Mouse (Mus musculus) heart, embryonic 15.5 days (tissue): ENCODE results near the gene Mnat1. TPM values are rescaled to one million over a fixed set of nuclear protein-coding genes. Genes with fewer than 3 reads are reported as not detected.
A peak's percentile ranks its signal among the peaks of the same experiment; 100 is the strongest.

Experiments used
- ATAC-seq: fragments of 200-750 bp; cut with Nextera tagmentation; replicated peaks from 2 replicates; pipeline ENCODE4 v1.8.0; 2017; ENCODE audit warnings: low read depth, moderate TSS enrichment; ENCODE audit not compliant: insufficient number of reproducible peaks, insufficient read depth, low FRiP score
- H3K27ac ChIP-seq: fragments of 300-500 bp; sonication (generic); 2 replicates; pipeline ENCODE4 v1.5.1; 2015; ENCODE audit warnings: mild to moderate bottlenecking, inconsistent platforms
- H3K27me3 ChIP-seq: fragments of 300-500 bp; sonication (generic); 2 replicates; pipeline ENCODE4 v1.6.1; 2015; ENCODE audit warnings: inconsistent platforms
- H3K36me3 ChIP-seq: fragments of 300-500 bp; sonication (generic); 2 replicates; pipeline ENCODE4 v1.6.1; 2015; ENCODE audit warnings: mild to moderate bottlenecking, inconsistent platforms
- H3K4me1 ChIP-seq: fragments of 300-500 bp; sonication (generic); replicated peaks from 2 replicates; pipeline ENCODE4 v1.6.1; 2015; ENCODE audit warnings: inconsistent platforms
- H3K4me2 ChIP-seq: fragments of 300-500 bp; sonication (generic); 2 replicates; pipeline ENCODE4 v1.6.1; 2015; ENCODE audit warnings: inconsistent platforms, mild to moderate bottlenecking, moderate library complexity
- H3K4me3 ChIP-seq: fragments of 300-500 bp; sonication (generic); 2 replicates; pipeline ENCODE4 v1.5.1; 2015; ENCODE audit warnings: mild to moderate bottlenecking, inconsistent platforms
- H3K9ac ChIP-seq: fragments of 300-500 bp; sonication (generic); 2 replicates; pipeline ENCODE4 v1.6.1; 2015; ENCODE audit warnings: mild to moderate bottlenecking, inconsistent platforms
- H3K9me3 ChIP-seq: fragments of 300-500 bp; sonication (generic); replicated peaks from 2 replicates; pipeline ENCODE4 v1.6.1; 2016; ENCODE audit warnings: inconsistent platforms
- WGBS: fragments of 180-500 bp; shearing (Covaris S2); methylation state at CpG from one replicate; pipeline ENCODE4 v1.1.7; 2015; ENCODE audit warnings: mixed read lengths; 5-methylcytosine and 5-hydroxymethylcytosine counted together
- polyA plus RNA-seq: library from polyadenylated mRNA; unstranded; fragments of >200 nt; fragmentation: Nextera tagmentation; extraction: Ambion mirVana; gene quantifications from 2 replicates; pipeline ENCODE4 v1.2.1, GENCODE M21; 2015

Gene Mnat1
- polyA plus RNA-seq, 1 experiment from 2014 or later, result 17.7 TPM

GRCm38 (mm10) chr12:73241960-73242359 lies 118.4 kb downstream of the Mnat1 start:
- H3K27ac ChIP-seq, result no peak overlapping the region
- 68% methylated on average over 10 of the region's 10 CpGs for WGBS
- H3K9me3 ChIP-seq, result no peaks in the 10 kb centered on the region
- H3K4me3 ChIP-seq, result no peak overlapping the region
- H3K36me3 ChIP-seq, result no peaks in the 10 kb centered on the region
- 0 out of 2 replicates have a peak, but pooled peaks cover 4% of the 10 kb centered on the region for H3K4me1 ChIP-seq
- no peak overlapping the region for H3K9ac ChIP-seq
- no peak overlapping the region for H3K4me2 ChIP-seq
- no peak for ATAC-seq
- no peaks in the 10 kb centered on the region for H3K27me3 ChIP-seq

DNA sequence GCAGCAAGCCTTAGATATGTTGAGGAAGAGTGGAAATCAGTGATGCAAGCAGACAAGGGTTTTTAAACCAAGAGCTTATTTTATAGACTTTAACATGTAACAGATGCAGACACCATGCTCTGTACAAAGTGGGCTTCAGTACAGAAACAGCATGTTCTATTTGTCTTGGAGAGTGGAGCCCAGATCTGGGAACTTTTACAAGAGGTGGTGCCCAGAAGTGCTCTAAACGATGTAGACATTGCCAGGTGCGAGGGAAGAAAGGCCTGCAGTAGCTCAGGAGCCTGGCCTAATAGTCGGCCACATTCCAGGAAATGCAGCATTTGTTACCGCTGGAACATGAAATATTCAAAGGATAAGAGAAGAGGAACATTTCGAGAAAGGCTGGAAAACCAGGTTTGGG lies 122.2 kb downstream of the Mnat1 start:
- Histone ChIP-seq H3K4me2 (no peak overlapping the region), H3K9me3 (no peaks in the 10 kb centered on the region), H3K9ac (no peak overlapping the region), H3K4me3 (no peak overlapping the region), H3K27me3 (no peaks in the 10 kb centered on the region), H3K27ac (0 out of 2 replicates have a peak overlapping the region, but pooled peaks have one; percentile 20), H3K36me3 (no peaks in the 10 kb centered on the region), H3K4me1 (0 out of 2 replicates have a peak, but pooled peaks cover 4% of the 10 kb centered on the region)
- no peak for ATAC-seq
- 55% methylated on average over 5 of the region's 5 CpGs for WGBS

DNA sequence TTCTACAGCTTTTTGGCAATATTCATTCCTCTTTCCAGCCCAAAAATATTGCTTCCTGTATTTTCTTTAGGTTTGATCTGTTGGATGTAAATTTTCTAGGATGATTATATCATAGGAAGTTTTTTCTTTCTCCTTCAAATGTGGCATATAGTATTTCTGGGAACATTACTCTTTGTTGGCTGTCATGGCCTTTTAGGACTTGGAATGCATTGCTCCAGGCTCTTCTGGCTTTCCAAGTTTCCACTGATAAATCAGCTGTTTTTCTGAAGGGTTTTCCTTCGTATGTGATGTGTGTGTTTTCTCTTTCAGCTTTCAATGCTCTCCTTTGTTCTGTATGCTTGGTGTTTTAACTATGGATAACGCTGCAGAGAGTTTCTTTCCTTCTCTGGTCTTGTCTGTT lies 131.5 kb downstream of the Mnat1 start:
- ATAC-seq, result no peak
- Histone ChIP-seq H3K27ac (peak overlapping the region; percentile 45; the same call in 1 of the 2 replicates), H3K27me3 (no peaks in the 10 kb centered on the region), H3K4me3 (no peak overlapping the region), H3K4me2 (no peak overlapping the region), H3K9me3 (no peaks in the 10 kb centered on the region), H3K36me3 (no peaks in the 10 kb centered on the region), H3K4me1 (no peaks in the 10 kb centered on the region), H3K9ac (no peak overlapping the region)
- WGBS, result 47% methylated on average over 2 of the region's 2 CpGs

DNA sequence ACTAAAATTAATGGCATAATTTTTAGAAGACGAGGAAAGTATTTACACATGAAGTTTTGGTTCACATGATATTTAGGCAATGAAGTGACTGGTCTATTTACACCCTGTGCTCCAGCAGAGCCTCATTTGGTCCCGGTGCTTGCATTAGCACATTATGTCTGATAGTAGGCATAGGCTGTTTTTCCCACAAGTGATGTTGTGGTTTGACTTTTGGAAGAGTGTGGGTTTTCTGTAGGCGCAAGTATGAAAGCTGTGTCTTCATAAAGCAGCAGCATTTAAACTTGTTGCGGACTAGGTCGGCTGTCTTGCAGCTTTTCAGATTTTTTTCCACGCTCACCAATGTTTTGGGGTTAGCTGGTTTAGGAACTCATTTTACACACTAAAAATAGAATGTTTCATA lies 135.8 kb downstream of the Mnat1 start:
- H3K4me2 ChIP-seq, result no peak overlapping the region
- H3K27me3 ChIP-seq, result no peaks in the 10 kb centered on the region
- H3K9ac ChIP-seq, result no peak overlapping the region
- no peaks in the 10 kb centered on the region for H3K36me3 ChIP-seq
- ATAC-seq, result no peak
- no peak overlapping the region for H3K27ac ChIP-seq
- no peak overlapping the region for H3K4me3 ChIP-seq
- H3K4me1 ChIP-seq, result no peaks in the 10 kb centered on the region
- 92% methylated on average over 6 of the region's 6 CpGs for WGBS
- H3K9me3 ChIP-seq, result peaks cover 4% of the 10 kb centered on the region; the same call in 1 of the 2 replicates

- no peak overlapping the region for H3K27ac ChIP-seq
- no peaks in the 10 kb centered on the region for H3K36me3 ChIP-seq
- 88% methylated on average over 1 of the region's 1 CpGs for WGBS
- ATAC-seq, result no peak
- H3K9me3 ChIP-seq, result peaks cover 4% of the 10 kb centered on the region; the same call in 1 of the 2 replicates
- no peaks in the 10 kb centered on the region for H3K27me3 ChIP-seq
- no peaks in the 10 kb centered on the region for H3K4me1 ChIP-seq
- H3K4me2 ChIP-seq, result no peak overlapping the region
- H3K4me3 ChIP-seq, result no peak overlapping the region
- H3K9ac ChIP-seq, result no peak overlapping the region
Observed at GRCm38 (mm10) chr12:73260339-73260738, 136.8 kb downstream of the Mnat1 start.

GRCm38 (mm10) chr12:73265381-73265978 lies 142.0 kb downstream of the Mnat1 start:
- no peak for ATAC-seq
- Histone ChIP-seq H3K9me3 (peaks cover 4% of the 10 kb centered on the region; the same call in 1 of the 2 replicates), H3K4me3 (no peak overlapping the region), H3K4me1 (no peaks in the 10 kb centered on the region), H3K27me3 (no peaks in the 10 kb centered on the region), H3K36me3 (no peaks in the 10 kb centered on the region), H3K9ac (no peak overlapping the region), H3K27ac (no peak overlapping the region), H3K4me2 (no peak overlapping the region)
- WGBS, result 83% methylated on average over 3 of the region's 3 CpGs

DNA sequence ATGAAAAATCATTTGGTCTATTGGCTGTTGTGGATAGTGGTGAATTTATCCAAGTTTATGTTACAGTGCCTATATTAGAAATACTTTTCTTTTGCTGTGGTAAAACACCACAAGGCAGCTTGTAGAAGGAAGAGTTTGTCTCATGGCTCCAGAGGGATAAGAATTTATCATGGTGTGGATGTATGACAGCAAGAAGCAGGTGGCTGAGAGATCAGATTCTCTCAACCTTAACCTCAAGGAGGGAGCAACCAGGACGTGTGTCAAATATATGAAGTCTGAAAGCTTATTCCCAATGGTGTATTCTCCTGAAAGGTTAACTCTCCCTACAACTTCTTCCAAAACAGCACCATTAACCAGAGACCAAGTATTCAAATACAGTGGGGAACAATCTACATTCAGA lies 143.1 kb downstream of the Mnat1 start:
- WGBS, result 82% methylated on average over 1 of the region's 1 CpGs
- H3K27ac ChIP-seq, result no peak overlapping the region
- ATAC-seq, result no peak
- no peak overlapping the region for H3K9ac ChIP-seq
- H3K36me3 ChIP-seq, result no peaks in the 10 kb centered on the region
- H3K4me2 ChIP-seq, result no peak overlapping the region
- peaks cover 4% of the 10 kb centered on the region; the same call in 1 of the 2 replicates for H3K9me3 ChIP-seq
- H3K4me3 ChIP-seq, result no peak overlapping the region
- no peaks in the 10 kb centered on the region for H3K27me3 ChIP-seq
- no peaks in the 10 kb centered on the region for H3K4me1 ChIP-seq

DNA sequence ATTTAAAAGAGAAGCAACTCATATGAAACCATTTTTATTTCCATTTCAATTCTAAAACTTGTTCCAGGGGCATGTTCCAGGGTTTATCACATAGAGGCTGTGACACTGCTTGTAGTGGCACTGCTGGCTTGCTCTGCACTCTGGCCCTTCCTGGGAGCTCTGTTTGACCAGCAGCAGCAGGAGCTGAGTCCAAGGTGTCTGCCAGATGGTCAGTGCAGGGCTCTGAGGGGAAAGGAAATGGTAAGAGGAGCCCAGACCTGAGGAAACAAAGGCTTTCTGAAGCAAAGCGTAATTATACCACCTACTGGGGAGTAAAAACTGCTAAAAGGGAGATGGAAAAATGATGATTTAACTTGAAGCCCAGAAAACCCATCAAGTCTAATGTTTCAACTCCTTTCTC lies 145.0 kb downstream of the Mnat1 start:
- Histone ChIP-seq H3K4me1 (no peaks in the 10 kb centered on the region), H3K9ac (no peak overlapping the region), H3K27ac (no peak overlapping the region), H3K36me3 (no peaks in the 10 kb centered on the region), H3K4me2 (no peak overlapping the region), H3K9me3 (no peaks in the 10 kb centered on the region), H3K27me3 (no peaks in the 10 kb centered on the region), H3K4me3 (no peak overlapping the region)
- ATAC-seq, result no peak
- WGBS, result 82% methylated on average over 1 of the region's 1 CpGs

DNA sequence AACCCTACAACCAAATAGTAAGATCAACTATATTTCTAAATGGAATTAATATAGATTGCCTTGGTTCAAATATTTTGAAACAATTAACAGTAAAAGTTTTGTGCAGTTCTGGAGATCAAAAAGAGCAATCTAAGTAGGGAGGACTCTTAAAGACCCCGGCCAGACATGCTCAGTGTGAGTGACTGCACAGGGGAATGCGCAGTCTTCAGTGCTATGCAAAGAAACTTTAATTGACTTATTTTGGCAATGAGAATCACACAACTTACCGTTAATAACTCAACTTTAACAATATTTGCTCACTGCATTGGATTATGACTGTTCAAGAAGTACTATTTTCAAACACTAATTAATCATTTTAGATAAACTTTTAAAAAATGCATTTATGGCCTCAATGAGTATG lies 146.0 kb downstream of the Mnat1 start:
- WGBS, result 86% methylated on average over 3 of the region's 3 CpGs
- no peak for ATAC-seq

GRCm38 (mm10) chr12:73269933-73270332 lies 146.4 kb downstream of the Mnat1 start:
- no peaks in the 10 kb centered on the region for H3K4me1 ChIP-seq
- no peaks in the 10 kb centered on the region for H3K27me3 ChIP-seq
- no peaks in the 10 kb centered on the region for H3K9me3 ChIP-seq
- no peak overlapping the region for H3K9ac ChIP-seq
- H3K27ac ChIP-seq, result no peak overlapping the region
- no peak overlapping the region for H3K4me3 ChIP-seq
- H3K36me3 ChIP-seq, result peaks cover 4% of the 10 kb centered on the region; the same call in 1 of the 2 replicates
- ATAC-seq, result no peak
- WGBS, result 83% methylated on average over 4 of the region's 4 CpGs
- no peak overlapping the region for H3K4me2 ChIP-seq

More for the DNA sequence above, 146.0 kb downstream of the Mnat1 start:
- H3K4me1 ChIP-seq, result no peaks in the 10 kb centered on the region
- H3K9ac ChIP-seq, result no peak overlapping the region
- peaks cover 2% of the 10 kb centered on the region; the same call in 1 of the 2 replicates for H3K36me3 ChIP-seq
- no peak overlapping the region for H3K4me2 ChIP-seq
- no peaks in the 10 kb centered on the region for H3K9me3 ChIP-seq
- H3K4me3 ChIP-seq, result no peak overlapping the region
- H3K27ac ChIP-seq, result no peak overlapping the region
- H3K27me3 ChIP-seq, result no peaks in the 10 kb centered on the region

GRCm38 (mm10) chr12:73274921-73275320 lies 151.4 kb downstream of the Mnat1 start:
- H3K4me2 ChIP-seq, result no peak overlapping the region
- H3K27ac ChIP-seq, result no peak overlapping the region
- no peaks in the 10 kb centered on the region for H3K4me1 ChIP-seq
- no peak overlapping the region for H3K4me3 ChIP-seq
- ATAC-seq, result no peak
- WGBS, result 83% methylated on average over 3 of the region's 3 CpGs
- no peak overlapping the region for H3K9ac ChIP-seq
- H3K36me3 ChIP-seq, result peaks cover 41% of the 10 kb centered on the region
- no peaks in the 10 kb centered on the region for H3K27me3 ChIP-seq
- no peaks in the 10 kb centered on the region for H3K9me3 ChIP-seq
